Mouse (Mus musculus) forebrain, embryonic 16.5 days (tissue): ENCODE data around the gene Olfr132. TPM values are rescaled to one million over a fixed set of nuclear protein-coding genes. Genes with fewer than 3 reads are reported as not detected.
"Not testable (repeated sequence)": the region's sequence is repeated elsewhere in the genome, so short reads cannot be mapped to it uniquely, and the experiment has no call there.

Experiments used
- ATAC-seq: fragments of 200-750 bp; cut with Nextera tagmentation; 2 replicates; pipeline ENCODE4 v1.8.0; 2017; ENCODE audit warnings: mild to moderate bottlenecking, moderate library complexity
- H3K27ac ChIP-seq: fragments of 300-500 bp; sonication (generic); 2 replicates; pipeline ENCODE4 v1.5.1; 2014; ENCODE audit warnings: low read length, control low read depth
- H3K27me3 ChIP-seq: fragments of 300-500 bp; sonication (generic); replicated peaks from 2 replicates; pipeline ENCODE4 v1.6.1; 2014; ENCODE audit warnings: low read length; ENCODE audit not compliant: control insufficient read depth, insufficient read depth
- H3K36me3 ChIP-seq: fragments of 300-500 bp; sonication (generic); 2 replicates; pipeline ENCODE4 v1.6.1; 2014; ENCODE audit not compliant: control insufficient read depth, insufficient read depth
- H3K4me1 ChIP-seq: fragments of 300-500 bp; sonication (generic); replicated peaks from 2 replicates; pipeline ENCODE4 v1.6.1; 2014; ENCODE audit warnings: low read length; ENCODE audit not compliant: control insufficient read depth, insufficient read depth
- H3K4me2 ChIP-seq: fragments of 300-500 bp; sonication (generic); 2 replicates; pipeline ENCODE4 v1.6.1; 2014; ENCODE audit warnings: mild to moderate bottlenecking, low read length, control low read depth
- H3K4me3 ChIP-seq: fragments of 300-500 bp; sonication (generic); replicated peaks from 2 replicates; pipeline ENCODE4 v1.5.1; 2014; ENCODE audit warnings: mild to moderate bottlenecking, low read length, control low read depth
- H3K9ac ChIP-seq: fragments of 300-500 bp; sonication (generic); replicated peaks from 2 replicates; pipeline ENCODE4 v1.6.1; 2014; ENCODE audit warnings: low read depth, low read length, control low read depth
- H3K9me3 ChIP-seq: fragments of 300-500 bp; sonication (generic); 2 replicates; pipeline ENCODE4 v1.6.1; 2016; ENCODE audit warnings: low read length; ENCODE audit not compliant: control insufficient read depth
- WGBS: fragments of 180-500 bp; shearing (Covaris S2); extraction: QIAGEN DNeasy Blood & Tissue Kit; methylation state at CpG from one replicate; pipeline ENCODE4 v1.1.7; 2014; 5-methylcytosine and 5-hydroxymethylcytosine counted together
- polyA plus RNA-seq: library from polyadenylated mRNA; unstranded; fragments of >200 nt; fragmentation: Nextera tagmentation; extraction: Ambion mirVana; gene quantifications from 2 replicates; pipeline ENCODE4 v1.2.1, GENCODE M21; 2015

The Olfr132 gene
- polyA plus RNA-seq: not detected in 2 replicates

- H3K4me1 ChIP-seq: no peaks in the 10 kb centered on the region
- no peaks in the 10 kb centered on the region for H3K9me3 ChIP-seq
- no peak within 1 kb of the TSS for H3K9ac ChIP-seq
- H3K4me3 ChIP-seq: no peak within 1 kb of the TSS
- no peaks in the 10 kb centered on the region for H3K27me3 ChIP-seq
- no peak within 1 kb of the TSS for H3K27ac ChIP-seq
- H3K4me2 ChIP-seq: no peak within 1 kb of the TSS
- no peak for ATAC-seq
- WGBS: 58% methylated on average over 1 of the region's 1 CpGs
- no peaks in the 10 kb centered on the region for H3K36me3 ChIP-seq
Observed at GRCm38 (mm10) chr17:38134426-38134825, at the start of gene Olfr132. Olfr132 (minus strand) TSS chr17:38134526.

GRCm38 (mm10) chr17:38171088-38171487 lies 36.8 kb upstream of the Olfr132 start, which contains the start of gene Olfr134:
Olfr134 (plus strand) TSS chr17:38171388.
- Histone ChIP-seq H3K4me1 (no peaks in the 10 kb centered on the region), H3K9me3 (no peaks in the 10 kb centered on the region), H3K4me2 (no peak within 1 kb of the TSS), H3K4me3 (no peak within 1 kb of the TSS), H3K27ac (no peak within 1 kb of the TSS), H3K27me3 (no peaks in the 10 kb centered on the region), H3K9ac (no peak within 1 kb of the TSS), H3K36me3 (no peaks in the 10 kb centered on the region)
- no peak for ATAC-seq
- 76% methylated on average over 3 of the region's 3 CpGs for WGBS

- Histone ChIP-seq H3K27ac (no peak within 1 kb of the TSS), H3K9me3 (no peaks in the 10 kb centered on the region), H3K4me2 (no peak within 1 kb of the TSS), H3K4me3 (no peak within 1 kb of the TSS), H3K4me1 (no peaks in the 10 kb centered on the region), H3K9ac (no peak within 1 kb of the TSS), H3K36me3 (no peaks in the 10 kb centered on the region), H3K27me3 (no peaks in the 10 kb centered on the region)
- 66% methylated on average over 2 of the region's 2 CpGs for WGBS
- ATAC-seq: no peak
Observed at GRCm38 (mm10) chr17:38144981-38145380, 10.7 kb upstream of the Olfr132 start, which contains the start of gene Olfr133. Olfr133 (plus strand) TSS chr17:38145281.

- H3K27me3 ChIP-seq, H3K36me3 ChIP-seq, H3K4me2 ChIP-seq, ATAC-seq, H3K4me3 ChIP-seq, H3K9ac ChIP-seq, H3K9me3 ChIP-seq, H3K27ac ChIP-seq, H3K4me1 ChIP-seq: not testable (repeated sequence)
- 59% methylated on average over 3 of the region's 3 CpGs for WGBS
Observed at GRCm38 (mm10) chr17:38125371-38125770, 9.0 kb downstream of the Olfr132 start.

- H3K4me1 ChIP-seq, ATAC-seq, H3K27me3 ChIP-seq, H3K4me2 ChIP-seq, H3K9me3 ChIP-seq, H3K27ac ChIP-seq, H3K4me3 ChIP-seq, H3K9ac ChIP-seq, H3K36me3 ChIP-seq: not testable (repeated sequence)
- 86% methylated on average over 1 of the region's 1 CpGs for WGBS
Observed at GRCm38 (mm10) chr17:38124199-38124598, 10.1 kb downstream of the Olfr132 start.

- Histone ChIP-seq H3K27ac (no peak within 1 kb of the TSS), H3K27me3 (no peaks in the 10 kb centered on the region), H3K36me3 (no peaks in the 10 kb centered on the region), H3K9me3 (no peaks in the 10 kb centered on the region), H3K4me1 (no peaks in the 10 kb centered on the region), H3K4me3 (no peak within 1 kb of the TSS), H3K4me2 (no peak within 1 kb of the TSS), H3K9ac (no peak within 1 kb of the TSS)
- no peak for ATAC-seq
Observed at GRCm38 (mm10) chr17:38088593-38088992, 45.7 kb downstream of the Olfr132 start, which contains the start of gene Olfr131. Olfr131 (minus strand) TSS chr17:38088693.

- no peak for ATAC-seq
- Histone ChIP-seq H3K4me3 (no peak overlapping the region), H3K36me3 (no peaks in the 10 kb centered on the region), H3K27me3 (no peaks in the 10 kb centered on the region), H3K27ac (no peak overlapping the region), H3K4me2 (no peak overlapping the region), H3K9me3 (no peaks in the 10 kb centered on the region; the same call in 1 of the 2 replicates), H3K4me1 (no peaks in the 10 kb centered on the region), H3K9ac (no peak overlapping the region)
- WGBS: 87% methylated on average over 4 of the region's 4 CpGs
Observed at GRCm38 (mm10) chr17:38082364-38082763, 52.0 kb downstream of the Olfr132 start.

Other genes with a start within 250 kb of the Olfr132 start
- gene Olfr127, start 234.1 kb downstream of the Olfr132 start, polyA plus RNA-seq: not detected in 2 replicates
- gene Olfr128, start 214.0 kb downstream of the Olfr132 start, polyA plus RNA-seq: not detected in 2 replicates
- gene Olfr761, start 181.4 kb downstream of the Olfr132 start, polyA plus RNA-seq: not detected in 2 replicates
- gene Olfr129, start 74.4 kb downstream of the Olfr132 start, polyA plus RNA-seq: not detected in 2 replicates
- gene Olfr130, start 70.6 kb downstream of the Olfr132 start, polyA plus RNA-seq: not detected in 2 replicates
- not detected in 2 replicates for gene Olfr131, start 45.8 kb downstream of the Olfr132 start, polyA plus RNA-seq
- not detected in 2 replicates for gene Olfr133, start 10.8 kb upstream of the Olfr132 start, polyA plus RNA-seq
- not detected in 2 replicates for gene Olfr134, start 36.9 kb upstream of the Olfr132 start, polyA plus RNA-seq
- gene Olfr135, start 69.8 kb upstream of the Olfr132 start, polyA plus RNA-seq: not detected in 2 replicates
- not detected in 2 replicates for gene Olfr138, start 126.5 kb upstream of the Olfr132 start, polyA plus RNA-seq
- gene Olfr137, start 173.0 kb upstream of the Olfr132 start, polyA plus RNA-seq: not detected in 2 replicates
- not detected in 2 replicates for gene Olfr136, start 195.3 kb upstream of the Olfr132 start, polyA plus RNA-seq